Mouse (Mus musculus): ENCODE results near the gene Lnx2. TPM values are rescaled to one million over a fixed set of nuclear protein-coding genes. Genes with fewer than 3 reads are reported as not detected.

Gene Lnx2
- total and polyA plus RNA-seq, 3 experiments = 20.3 to 30.1 (median 22.9) TPM

GRCm38 (mm10) chr5:147066129-147066528, 10.3 kb downstream of the Lnx2 start:
- peaks cover 77% of the 10 kb centered on the region for H3K79me2 ChIP-seq (replicated peaks; ENCODE audit: control insufficient read depth, extremely low read depth, insufficient read depth, poor library complexity, severe bottlenecking)
- peaks cover 0 to 11% of the 10 kb centered on the region in 2 experiments for H3K36me3 ChIP-seq (replicated peaks in 1 of 2; ENCODE audit: control insufficient read depth in 1 of 2, insufficient read depth in 1 of 2, low read length in 1 of 2)
- peak overlapping the region; percentile 30; the same call in 1 of the 2 replicates for H3K27ac ChIP-seq (ENCODE audit: insufficient read depth, low read depth)
- TF ChIP-seq TCF12 (IDR thresholded peaks at IDR 0.05; ENCODE audit: low read depth, low read length) (no peak), ZNF384 (IDR thresholded peaks at IDR 0.05; ENCODE audit: low read depth, low read length) (no peak), MYC (IDR thresholded peaks at IDR 0.05; ENCODE audit: low read depth, low read length) (no peak), MEF2A (IDR thresholded peaks at IDR 0.05; ENCODE audit: borderline replicate concordance, low read depth, low read length) (peak; percentile 75), MAX (IDR thresholded peaks at IDR 0.05; ENCODE audit: low read length) (no peak), MAFK (IDR thresholded peaks at IDR 0.05; ENCODE audit: insufficient replicate concordance, low read length) (no peak), ELF1 (IDR thresholded peaks at IDR 0.05; ENCODE audit: low read depth, low read length) (peak; percentile 20; the same call in 1 of the 2 replicates), BHLHE40 (IDR thresholded peaks at IDR 0.05; ENCODE audit: low read depth, low read length) (peak; percentile 77)
- H3K4me2 ChIP-seq (ENCODE audit: insufficient read depth, low read depth, poor library complexity, severe bottlenecking) = peak overlapping the region; percentile 85
- H3K4me3 ChIP-seq (replicated peaks in 1 of 3; ENCODE audit: low read depth in 2 of 3, low read length in 2 of 3, poor library complexity in 1 of 3) = no peak overlapping the region
- H3K4me1 ChIP-seq (ENCODE audit: control insufficient read depth in 1 of 2, insufficient read depth in 2 of 2) = peaks cover 31 to 89% of the 10 kb centered on the region in 2 experiments
- H3K9me3 ChIP-seq (replicated peaks; ENCODE audit: low read length) = no peaks in the 10 kb centered on the region
- in situ Hi-C loops (cut with MboI; ENCODE audit: low pct_ligation_motif_present, low pct_unique_long_range_greater_than_20kb, low sequenced_read_pairs) = no loop called here
- dilution Hi-C loops (cut with MboI; ENCODE audit: extremely low pct_ligation_motif_present, extremely low pct_unique_long_range_greater_than_20kb, low sequenced_read_pairs) = no loop called here
- no peak for DNase-seq (ENCODE audit: extremely low read depth)
- H3K9ac ChIP-seq (ENCODE audit: insufficient read depth, low read depth) = peak overlapping the region; percentile 34
- H3K27me3 ChIP-seq (replicated peaks) = no peaks in the 10 kb centered on the region

GRCm38 (mm10) chr5:147063215-147063661, 13.1 kb downstream of the Lnx2 start:
- peak; percentile 84 for DNase-seq (ENCODE audit: extremely low read depth)
- Histone ChIP-seq H3K4me3 (replicated peaks in 1 of 3; ENCODE audit: low read depth in 2 of 3, low read length in 2 of 3, poor library complexity in 1 of 3) (peak overlapping the region in 1 of 3 experiments; percentile 11), H3K27me3 (replicated peaks) (no peaks in the 10 kb centered on the region), H3K27ac (ENCODE audit: insufficient read depth, low read depth) (peak overlapping the region; percentile 76), H3K9me3 (replicated peaks; ENCODE audit: low read length) (no peaks in the 10 kb centered on the region), H3K79me2 (replicated peaks; ENCODE audit: control insufficient read depth, extremely low read depth, insufficient read depth, poor library complexity, severe bottlenecking) (peaks cover 85% of the 10 kb centered on the region), H3K36me3 (replicated peaks in 1 of 2; ENCODE audit: control insufficient read depth in 1 of 2, insufficient read depth in 1 of 2, low read length in 1 of 2) (peaks cover 0 to 10% of the 10 kb centered on the region in 2 experiments), H3K4me2 (ENCODE audit: insufficient read depth, low read depth, poor library complexity, severe bottlenecking) (peak overlapping the region; percentile 87), H3K4me1 (ENCODE audit: control insufficient read depth in 1 of 2, insufficient read depth in 2 of 2) (peaks cover 26 to 78% of the 10 kb centered on the region in 2 experiments), H3K9ac (ENCODE audit: insufficient read depth, low read depth) (peak overlapping the region; percentile 61)
- dilution Hi-C loops (cut with MboI; ENCODE audit: extremely low pct_ligation_motif_present, extremely low pct_unique_long_range_greater_than_20kb, low sequenced_read_pairs) = no loop called here
- in situ Hi-C loops (cut with MboI; ENCODE audit: low pct_ligation_motif_present, low pct_unique_long_range_greater_than_20kb, low sequenced_read_pairs) = no loop called here
- TF ChIP-seq ETS1 (conservative IDR thresholded peaks at IDR 0.05; ENCODE audit: low read depth, low read length) = peak; percentile 91
- peak; percentile 89 for TF ChIP-seq BHLHE40 (IDR thresholded peaks at IDR 0.05; ENCODE audit: low read depth, low read length)
- TF ChIP-seq TBP (conservative IDR thresholded peaks at IDR 0.05; ENCODE audit: low read depth, low read length) = peak; percentile 38; the same call in 1 of the 2 replicates
- peak; percentile 94 for TF ChIP-seq MEF2A (IDR thresholded peaks at IDR 0.05; ENCODE audit: borderline replicate concordance, low read depth, low read length)
- peak; percentile 52; the same call in 1 of the 2 replicates for TF ChIP-seq TCF12 (IDR thresholded peaks at IDR 0.05; ENCODE audit: low read depth, low read length)
- no peak for TF ChIP-seq ZMIZ1 (IDR thresholded peaks at IDR 0.05; ENCODE audit: low read depth, low read length)
- peak; percentile 83 for TF ChIP-seq JUN (IDR thresholded peaks at IDR 0.05; ENCODE audit: insufficient read depth, low read depth, low read length)
- TF ChIP-seq CHD1 (IDR thresholded peaks at IDR 0.05; ENCODE audit: low read depth, low read length) = peak; percentile 86
- TF ChIP-seq IRF4 (IDR thresholded peaks at IDR 0.05; ENCODE audit: low read depth, low read length) = peak; percentile 84
- TF ChIP-seq MYC (IDR thresholded peaks at IDR 0.05; ENCODE audit: low read depth, low read length) = 0 out of 2 replicates have a peak, but pooled peaks have one; percentile 54
- TF ChIP-seq NRF1 (IDR thresholded peaks at IDR 0.05; ENCODE audit: low read depth, low read length) = no peak
- TF ChIP-seq EP300 (IDR thresholded peaks at IDR 0.05; ENCODE audit: low read length) = peak; percentile 84
- TF ChIP-seq JUND (conservative IDR thresholded peaks at IDR 0.05; ENCODE audit: low read depth, low read length) = peak; percentile 72
- TF ChIP-seq SIN3A (IDR thresholded peaks at IDR 0.05; ENCODE audit: low read length) = peak; percentile 70; the same call in 1 of the 2 replicates
- no peak for TF ChIP-seq MAX (IDR thresholded peaks at IDR 0.05; ENCODE audit: low read length)
- no peak for TF ChIP-seq RCOR1 (conservative IDR thresholded peaks at IDR 0.05; ENCODE audit: low read depth, low read length)
